Mouse (Mus musculus) midbrain, postnatal 0 days (tissue): Measurements from ENCODE around the gene Akap2. TPM values are rescaled to one million over a fixed set of nuclear protein-coding genes. Genes with fewer than 3 reads are reported as not detected.

Source experiments
- ATAC-seq: fragments of 200-750 bp; cut with Nextera tagmentation; 2 replicates; pipeline ENCODE4 v1.8.0; 2017; ENCODE audit warnings: moderate number of reproducible peaks, mild to moderate bottlenecking, moderate TSS enrichment, moderate library complexity; ENCODE audit not compliant: low FRiP score
- DNase-seq: peaks from one replicate; pipeline ENCODE4 v3.0.0-alpha.2; 2015; ENCODE audit warnings: low spot score
- H3K27ac ChIP-seq: fragments of 300-500 bp; sonication (generic); 2 replicates; pipeline ENCODE4 v1.5.1; 2014; ENCODE audit warnings: low read depth, mild to moderate bottlenecking, low read length, mixed read lengths
- H3K27me3 ChIP-seq: fragments of 300-500 bp; sonication (generic); 2 replicates; pipeline ENCODE4 v1.6.1; 2014; ENCODE audit warnings: low read length, control low read depth, mixed read lengths; ENCODE audit not compliant: insufficient read depth
- H3K36me3 ChIP-seq: fragments of 300-500 bp; sonication (generic); 2 replicates; pipeline ENCODE4 v1.6.1; 2014; ENCODE audit warnings: low read length, control low read depth, mixed read lengths; ENCODE audit not compliant: insufficient read depth
- H3K4me1 ChIP-seq: fragments of 300-500 bp; sonication (generic); 2 replicates; pipeline ENCODE4 v1.6.1; 2014; ENCODE audit warnings: mild to moderate bottlenecking, control low read depth, antibody characterized with exemption, low read length, mixed read lengths; ENCODE audit not compliant: insufficient read depth
- H3K4me2 ChIP-seq: fragments of 300-500 bp; sonication (generic); 2 replicates; pipeline ENCODE4 v1.6.1; 2014; ENCODE audit warnings: low read depth, mild to moderate bottlenecking, low read length, mixed read lengths; ENCODE audit not compliant: poor library complexity, severe bottlenecking
- H3K4me3 ChIP-seq: fragments of 300-500 bp; sonication (generic); 2 replicates; pipeline ENCODE4 v1.5.1; 2014; ENCODE audit warnings: low read depth, mild to moderate bottlenecking, low read length, moderate library complexity
- H3K9ac ChIP-seq: fragments of 300-500 bp; sonication (generic); replicated peaks from 2 replicates; pipeline ENCODE4 v1.6.1; 2014; ENCODE audit warnings: mild to moderate bottlenecking, low read length, moderate library complexity, mixed read lengths; ENCODE audit not compliant: poor library complexity, severe bottlenecking
- H3K9me3 ChIP-seq: fragments of 300-500 bp; sonication (generic); 2 replicates; pipeline ENCODE4 v1.6.1; 2016; ENCODE audit warnings: low read length, control low read depth
- CTCF ChIP-seq: IDR thresholded peaks from 2 replicates; pipeline ENCODE4 v1.5.1; 2016; ENCODE audit warnings: antibody characterized with exemption, mild to moderate bottlenecking
- WGBS: fragments of 180-500 bp; shearing (Covaris S2); extraction: QIAGEN DNeasy Blood & Tissue Kit; methylation state at CpG from one replicate; pipeline ENCODE4 v1.1.7; 2014; 5-methylcytosine and 5-hydroxymethylcytosine counted together
- polyA plus RNA-seq: library from polyadenylated mRNA; unstranded; fragments of >200 nt; fragmentation: Nextera tagmentation; extraction: Ambion mirVana; gene quantifications from 2 replicates; pipeline ENCODE4 v1.2.1, GENCODE M21; 2015
- total RNA-seq: library from RNA; depleted of rRNA; stranded (reverse); fragments of >200 nt; gene quantifications from 2 replicates; pipeline ENCODE4 v1.2.3, GENCODE M21; 2014

The Akap2 gene
- total and polyA plus RNA-seq, 2 experiments from 2014 or later = 12.1 to 24.4 TPM

GRCm38 (mm10) chr4:57732351-57732750, 14.9 kb downstream of the Akap2 start:
- ATAC-seq = no peak
- no peaks in the 10 kb centered on the region for H3K4me1 ChIP-seq
- no peaks in the 10 kb centered on the region for H3K27me3 ChIP-seq
- no peak overlapping the region for H3K9ac ChIP-seq
- H3K36me3 ChIP-seq = no peaks in the 10 kb centered on the region
- 90% methylated on average over 5 of the region's 5 CpGs for WGBS
- DNase-seq = no peak
- no peak overlapping the region for H3K4me2 ChIP-seq
- TF ChIP-seq CTCF = no peak
- no peaks in the 10 kb centered on the region for H3K9me3 ChIP-seq
- no peak overlapping the region for H3K27ac ChIP-seq
- H3K4me3 ChIP-seq = no peak overlapping the region

- no peak overlapping the region for H3K4me2 ChIP-seq
- H3K4me3 ChIP-seq = no peak overlapping the region
- H3K9ac ChIP-seq = no peak overlapping the region
- ATAC-seq (no peak), DNase-seq (no peak)
- H3K9me3 ChIP-seq = no peaks in the 10 kb centered on the region
- no peak overlapping the region for H3K27ac ChIP-seq
- 69% methylated on average over 3 of the region's 3 CpGs for WGBS
- H3K36me3 ChIP-seq = no peaks in the 10 kb centered on the region
- H3K27me3 ChIP-seq = no peaks in the 10 kb centered on the region
- no peaks in the 10 kb centered on the region for H3K4me1 ChIP-seq
- TF ChIP-seq CTCF = no peak
These were observed 16.0 kb downstream of the Akap2 start for GRCm38 (mm10) chr4:57733445-57733844.

DNA sequence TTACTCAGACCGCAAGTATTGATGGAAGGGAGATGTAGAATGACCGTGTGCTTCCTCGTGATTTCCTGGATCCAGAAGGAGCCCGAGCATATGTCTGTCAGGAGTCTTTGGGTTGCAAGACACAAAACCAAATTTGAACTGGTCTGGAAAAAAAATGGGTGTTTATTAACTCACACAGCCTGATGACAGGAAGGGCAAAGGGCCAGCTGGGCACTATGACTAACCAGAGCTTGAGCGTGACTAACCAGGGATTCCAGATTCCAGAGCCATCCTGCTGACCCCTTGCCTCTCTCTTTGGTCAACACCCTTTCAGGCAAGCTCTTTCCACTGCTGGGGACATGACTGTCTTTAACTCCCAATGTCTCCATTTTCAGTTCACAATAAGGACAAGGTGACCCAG, 18.0 kb downstream of the Akap2 start:
- TF ChIP-seq CTCF = no peak
- H3K4me2 ChIP-seq = no peak overlapping the region
- no peak overlapping the region for H3K27ac ChIP-seq
- ATAC-seq (no peak), DNase-seq (no peak)
- no peak overlapping the region for H3K9ac ChIP-seq
- no peaks in the 10 kb centered on the region for H3K36me3 ChIP-seq
- no peak overlapping the region for H3K4me3 ChIP-seq
- no peaks in the 10 kb centered on the region for H3K27me3 ChIP-seq
- H3K9me3 ChIP-seq = no peaks in the 10 kb centered on the region
- no peaks in the 10 kb centered on the region for H3K4me1 ChIP-seq
- WGBS = 92% methylated on average over 5 of the region's 5 CpGs

- no peak for TF ChIP-seq CTCF
- DNase-seq = peak; percentile 10
- Histone ChIP-seq H3K9me3 (no peaks in the 10 kb centered on the region), H3K36me3 (no peaks in the 10 kb centered on the region), H3K27me3 (no peaks in the 10 kb centered on the region), H3K4me1 (no peaks in the 10 kb centered on the region), H3K27ac (no peak overlapping the region), H3K9ac (no peak overlapping the region), H3K4me3 (no peak overlapping the region), H3K4me2 (no peak overlapping the region)
- 36% methylated on average over 8 of the region's 8 CpGs for WGBS
- no peak for ATAC-seq
These were observed 21.5 kb downstream of the Akap2 start for GRCm38 (mm10) chr4:57738856-57739552.

GRCm38 (mm10) chr4:57743325-57743929, 26.0 kb downstream of the Akap2 start:
- TF ChIP-seq CTCF = no peak
- no peak overlapping the region for H3K4me3 ChIP-seq
- H3K36me3 ChIP-seq = no peaks in the 10 kb centered on the region
- no peaks in the 10 kb centered on the region for H3K27me3 ChIP-seq
- WGBS = 87% methylated on average over 11 of the region's 11 CpGs
- H3K9ac ChIP-seq = no peak overlapping the region
- H3K4me2 ChIP-seq = no peak overlapping the region
- H3K27ac ChIP-seq = no peak overlapping the region
- H3K9me3 ChIP-seq = no peaks in the 10 kb centered on the region
- H3K4me1 ChIP-seq = no peaks in the 10 kb centered on the region
- ATAC-seq (no peak), DNase-seq (no peak)

DNA sequence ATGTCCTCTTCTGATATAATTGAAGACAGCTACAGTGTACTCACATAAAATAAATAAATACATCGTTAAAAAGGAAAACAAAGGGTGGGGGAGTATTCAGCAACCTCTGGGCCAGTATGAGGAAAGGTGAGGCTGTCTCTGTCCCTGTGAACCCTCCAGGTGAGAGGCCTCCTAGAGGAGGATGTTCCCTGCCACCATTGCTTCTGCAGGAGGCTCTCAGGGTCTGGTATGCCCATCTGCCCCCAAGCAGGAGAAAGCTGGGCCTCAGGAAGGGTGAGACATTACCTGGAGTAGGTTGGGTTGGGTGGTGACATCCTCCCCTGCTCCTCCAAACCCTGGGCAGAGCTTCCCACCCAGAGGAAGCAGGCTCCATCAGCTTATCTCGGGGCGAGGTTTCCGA, 33.2 kb downstream of the Akap2 start:
- Histone ChIP-seq H3K27me3 (no peaks in the 10 kb centered on the region), H3K9me3 (no peaks in the 10 kb centered on the region), H3K27ac (no peak overlapping the region), H3K9ac (no peak overlapping the region), H3K4me2 (no peak overlapping the region), H3K4me3 (no peak overlapping the region), H3K36me3 (no peaks in the 10 kb centered on the region), H3K4me1 (no peaks in the 10 kb centered on the region)
- no peak for TF ChIP-seq CTCF
- no peak for DNase-seq
- 82% methylated on average over 4 of the region's 4 CpGs for WGBS
- ATAC-seq = no peak
